Mouse (Mus musculus): ENCODE data around the gene Gpcpd1. TPM values are rescaled to one million over a fixed set of nuclear protein-coding genes. Genes with fewer than 3 reads are reported as not detected.

The Gpcpd1 gene
- polyA plus RNA-seq, 1 experiment: not detected

DNA sequence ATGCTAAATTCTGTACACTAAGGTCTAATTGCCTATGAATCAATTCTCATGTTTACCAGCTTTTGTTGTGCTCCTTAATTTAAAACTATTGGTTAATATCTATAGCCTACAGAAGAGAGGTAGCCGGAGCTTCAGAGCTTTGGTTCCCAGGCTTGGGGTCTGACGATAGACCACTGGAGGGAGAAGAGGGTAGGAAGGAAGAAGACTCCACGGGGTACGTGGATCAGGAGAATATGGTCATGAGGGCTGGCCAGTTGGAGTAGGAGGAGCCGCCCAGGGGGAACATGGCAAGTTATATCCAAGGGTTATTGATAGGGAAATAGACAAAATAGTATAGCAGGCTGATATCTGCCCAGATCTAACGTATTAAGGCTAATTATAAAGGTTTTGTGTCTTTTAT lies 17.8 kb downstream of the Gpcpd1 start:
- Histone ChIP-seq H3K4me3 (ENCODE audit: insufficient read depth, low read depth, low read length) (no peak overlapping the region), H3K4me1 (ENCODE audit: control insufficient read depth, insufficient read depth, low read length) (no peaks in the 10 kb centered on the region), H3K27ac (ENCODE audit: insufficient read depth, low read depth, low read length) (no peak overlapping the region)
- 77% methylated on average over 6 of the region's 6 CpGs for WGBS
- TF ChIP-seq CTCF (IDR thresholded peaks at IDR 0.05; ENCODE audit: insufficient read depth, low read depth, low read length) (no peak), POLR2A (IDR thresholded peaks at IDR 0.05; ENCODE audit: insufficient read depth, low read depth, low read length) (no peak)

DNA sequence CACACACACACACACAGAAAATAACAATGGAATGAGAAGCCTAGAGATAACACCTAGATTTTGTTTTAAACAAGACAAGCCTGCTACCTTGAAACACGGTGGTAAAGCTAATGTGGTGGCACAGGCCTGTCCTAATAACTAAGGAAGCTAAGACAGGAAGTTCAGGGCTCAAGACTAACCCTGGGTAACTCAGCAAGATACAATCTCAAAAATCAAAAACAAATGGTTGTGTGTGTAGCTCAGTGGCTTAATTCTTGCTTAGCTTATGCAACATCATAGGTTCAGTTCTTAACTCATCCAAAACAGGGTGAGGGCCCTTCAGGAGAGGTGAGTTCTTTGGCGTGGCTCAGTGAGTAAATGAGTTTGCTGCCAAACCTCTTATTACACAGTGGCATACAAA lies 20.1 kb downstream of the Gpcpd1 start:
- H3K27ac ChIP-seq (ENCODE audit: insufficient read depth, low read depth, low read length): no peak overlapping the region
- no peaks in the 10 kb centered on the region for H3K4me1 ChIP-seq (ENCODE audit: control insufficient read depth, insufficient read depth, low read length)
- WGBS: 96% methylated on average over 2 of the region's 2 CpGs
- TF ChIP-seq POLR2A (IDR thresholded peaks at IDR 0.05; ENCODE audit: insufficient read depth, low read depth, low read length): no peak
- H3K4me3 ChIP-seq (ENCODE audit: insufficient read depth, low read depth, low read length): no peak overlapping the region

DNA sequence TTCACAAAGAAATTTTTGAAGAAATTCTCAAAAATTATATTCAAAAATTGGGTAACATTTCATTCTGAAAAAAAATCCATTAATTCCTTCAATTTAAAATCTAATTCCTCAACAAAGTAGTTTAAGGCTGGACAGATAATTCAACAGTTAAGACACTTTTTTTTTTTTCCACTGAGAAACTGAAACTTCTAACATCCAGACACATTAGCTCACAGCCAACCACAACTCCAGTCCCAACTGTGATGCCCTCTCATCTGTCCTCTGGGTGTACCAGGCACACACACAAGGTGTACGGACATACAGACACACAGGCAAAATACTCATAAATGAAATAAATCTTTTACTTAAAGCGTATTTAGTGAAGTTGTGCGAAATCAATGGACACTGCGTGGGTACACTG lies 25.7 kb downstream of the Gpcpd1 start:
- no peak overlapping the region for H3K4me3 ChIP-seq (ENCODE audit: insufficient read depth, low read depth, low read length)
- TF ChIP-seq POLR2A (IDR thresholded peaks at IDR 0.05; ENCODE audit: insufficient read depth, low read depth, low read length) (no peak), CTCF (IDR thresholded peaks at IDR 0.05; ENCODE audit: insufficient read depth, low read depth, low read length) (no peak)
- WGBS: 97% methylated on average over 4 of the region's 4 CpGs
- H3K27ac ChIP-seq (ENCODE audit: insufficient read depth, low read depth, low read length): no peak overlapping the region
- H3K4me1 ChIP-seq (ENCODE audit: control insufficient read depth, insufficient read depth, low read length): no peaks in the 10 kb centered on the region

- 33% methylated on average over 1 of the region's 1 CpGs for WGBS
- no peak overlapping the region for H3K27ac ChIP-seq (ENCODE audit: insufficient read depth, low read depth, low read length)
- TF ChIP-seq CTCF (IDR thresholded peaks at IDR 0.05; ENCODE audit: insufficient read depth, low read depth, low read length) (no peak), POLR2A (IDR thresholded peaks at IDR 0.05; ENCODE audit: insufficient read depth, low read depth, low read length) (no peak)
- H3K4me1 ChIP-seq (ENCODE audit: control insufficient read depth, insufficient read depth, low read length): 0 out of 2 replicates have a peak, but pooled peaks cover 3% of the 10 kb centered on the region
- no peak overlapping the region for H3K4me3 ChIP-seq (ENCODE audit: insufficient read depth, low read depth, low read length)
Observed at GRCm38 (mm10) chr2:132527864-132528263, 59.7 kb downstream of the Gpcpd1 start.

- H3K4me3 ChIP-seq (ENCODE audit: insufficient read depth, low read depth, low read length): no peak overlapping the region
- TF ChIP-seq POLR2A (IDR thresholded peaks at IDR 0.05; ENCODE audit: insufficient read depth, low read depth, low read length) (no peak), CTCF (IDR thresholded peaks at IDR 0.05; ENCODE audit: insufficient read depth, low read depth, low read length) (no peak)
- H3K27ac ChIP-seq (ENCODE audit: insufficient read depth, low read depth, low read length): no peak overlapping the region
- 0 out of 2 replicates have a peak, but pooled peaks cover 3% of the 10 kb centered on the region for H3K4me1 ChIP-seq (ENCODE audit: control insufficient read depth, insufficient read depth, low read length)
- WGBS: 44% methylated on average over 10 of the region's 10 CpGs
Observed at GRCm38 (mm10) chr2:132526894-132527532, 60.5 kb downstream of the Gpcpd1 start.

DNA sequence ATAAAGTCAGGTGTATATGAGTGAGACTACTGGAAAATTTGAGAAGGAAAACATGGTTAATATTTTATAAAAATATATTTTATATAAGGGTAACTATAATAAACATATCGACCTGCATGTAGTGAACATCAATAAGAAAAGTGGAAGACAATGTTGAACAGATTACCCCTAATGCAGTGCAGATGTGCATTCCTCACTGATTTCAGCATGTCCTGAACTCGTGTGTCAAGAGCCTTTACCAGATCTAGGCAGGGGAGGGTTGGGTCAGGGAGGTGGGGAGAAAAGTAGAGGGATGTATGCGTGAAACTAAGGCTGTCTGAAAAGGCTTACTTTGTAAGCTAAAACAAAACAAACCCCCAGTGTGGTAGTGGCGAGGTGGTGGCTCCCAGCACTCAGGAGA lies 61.4 kb downstream of the Gpcpd1 start:
- TF ChIP-seq CTCF (IDR thresholded peaks at IDR 0.05; ENCODE audit: insufficient read depth, low read depth, low read length) (no peak), POLR2A (IDR thresholded peaks at IDR 0.05; ENCODE audit: insufficient read depth, low read depth, low read length) (no peak)
- WGBS: 71% methylated on average over 4 of the region's 4 CpGs
- no peak overlapping the region for H3K4me3 ChIP-seq (ENCODE audit: insufficient read depth, low read depth, low read length)
- H3K4me1 ChIP-seq (ENCODE audit: control insufficient read depth, insufficient read depth, low read length): 0 out of 2 replicates have a peak, but pooled peaks cover 3% of the 10 kb centered on the region
- H3K27ac ChIP-seq (ENCODE audit: insufficient read depth, low read depth, low read length): no peak overlapping the region

GRCm38 (mm10) chr2:132518021-132518901 lies 69.3 kb downstream of the Gpcpd1 start:
- Histone ChIP-seq H3K27ac (ENCODE audit: insufficient read depth, low read depth, low read length) (no peak overlapping the region), H3K4me3 (ENCODE audit: insufficient read depth, low read depth, low read length) (no peak overlapping the region), H3K4me1 (ENCODE audit: control insufficient read depth, insufficient read depth, low read length) (peaks cover 22% of the 10 kb centered on the region)
- 75% methylated on average over 18 of the region's 18 CpGs for WGBS
- TF ChIP-seq POLR2A (IDR thresholded peaks at IDR 0.05; ENCODE audit: insufficient read depth, low read depth, low read length) (no peak), CTCF (IDR thresholded peaks at IDR 0.05; ENCODE audit: insufficient read depth, low read depth, low read length) (no peak)

GRCm38 (mm10) chr2:132517194-132517836 lies 70.2 kb downstream of the Gpcpd1 start:
- peaks cover 28% of the 10 kb centered on the region for H3K4me1 ChIP-seq (ENCODE audit: control insufficient read depth, insufficient read depth, low read length)
- H3K4me3 ChIP-seq (ENCODE audit: insufficient read depth, low read depth, low read length): no peak overlapping the region
- 74% methylated on average over 6 of the region's 6 CpGs for WGBS
- TF ChIP-seq CTCF (IDR thresholded peaks at IDR 0.05; ENCODE audit: insufficient read depth, low read depth, low read length): no peak
- no peak for TF ChIP-seq POLR2A (IDR thresholded peaks at IDR 0.05; ENCODE audit: insufficient read depth, low read depth, low read length)
- no peak overlapping the region for H3K27ac ChIP-seq (ENCODE audit: insufficient read depth, low read depth, low read length)
